Mouse (Mus musculus): ENCODE measurements around the gene Hoxb9.

Hoxb9 gene

DNA sequence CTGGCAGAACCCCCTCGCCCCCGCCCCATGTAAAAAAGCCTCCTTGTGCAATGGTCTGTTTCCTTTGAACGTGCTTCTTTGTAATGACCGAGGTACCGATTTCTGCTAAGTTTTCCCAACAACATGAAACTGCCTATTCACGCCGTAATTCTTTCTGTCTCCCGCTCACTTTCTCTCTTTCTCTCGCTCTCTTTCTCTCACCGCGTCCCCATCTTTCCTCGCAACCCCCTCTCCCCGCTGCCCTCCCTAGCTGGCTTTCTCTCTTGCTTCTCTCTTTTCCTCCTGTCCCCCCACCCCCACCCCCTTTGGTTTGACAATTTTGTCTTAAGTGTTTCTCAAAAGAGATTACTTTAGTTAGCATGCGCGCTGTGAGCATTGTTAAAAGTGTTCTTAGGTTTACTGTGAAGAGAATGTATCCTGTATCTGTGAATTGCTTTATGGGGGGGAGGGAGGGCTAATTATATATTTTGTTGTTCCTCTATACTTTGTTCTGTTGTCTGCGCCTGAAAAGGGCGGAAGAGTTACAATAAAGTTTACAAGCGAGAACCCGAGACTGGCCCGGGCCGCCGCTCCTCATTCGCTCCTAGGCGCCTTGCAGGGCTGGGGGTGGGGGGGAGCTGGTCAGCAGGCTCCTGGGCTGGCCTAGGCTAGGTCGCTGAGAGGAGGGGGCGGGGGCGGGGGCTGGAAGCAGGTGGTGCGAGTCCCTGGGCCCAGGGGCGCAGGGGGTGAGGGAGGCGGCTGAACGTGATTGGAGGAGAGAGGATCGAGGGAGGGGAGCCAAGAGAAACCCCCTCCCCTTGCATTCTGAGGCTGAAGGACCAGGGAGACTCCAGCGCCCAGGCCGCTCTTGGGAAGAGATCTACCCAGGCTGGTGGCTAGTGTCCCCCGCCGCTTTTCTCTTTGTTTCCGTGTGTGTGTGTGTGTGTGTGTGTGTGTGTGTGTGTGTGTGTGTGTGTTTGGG is 13.8 kb downstream of the Hoxb9 start:
- DNase-seq = no peak

DNA sequence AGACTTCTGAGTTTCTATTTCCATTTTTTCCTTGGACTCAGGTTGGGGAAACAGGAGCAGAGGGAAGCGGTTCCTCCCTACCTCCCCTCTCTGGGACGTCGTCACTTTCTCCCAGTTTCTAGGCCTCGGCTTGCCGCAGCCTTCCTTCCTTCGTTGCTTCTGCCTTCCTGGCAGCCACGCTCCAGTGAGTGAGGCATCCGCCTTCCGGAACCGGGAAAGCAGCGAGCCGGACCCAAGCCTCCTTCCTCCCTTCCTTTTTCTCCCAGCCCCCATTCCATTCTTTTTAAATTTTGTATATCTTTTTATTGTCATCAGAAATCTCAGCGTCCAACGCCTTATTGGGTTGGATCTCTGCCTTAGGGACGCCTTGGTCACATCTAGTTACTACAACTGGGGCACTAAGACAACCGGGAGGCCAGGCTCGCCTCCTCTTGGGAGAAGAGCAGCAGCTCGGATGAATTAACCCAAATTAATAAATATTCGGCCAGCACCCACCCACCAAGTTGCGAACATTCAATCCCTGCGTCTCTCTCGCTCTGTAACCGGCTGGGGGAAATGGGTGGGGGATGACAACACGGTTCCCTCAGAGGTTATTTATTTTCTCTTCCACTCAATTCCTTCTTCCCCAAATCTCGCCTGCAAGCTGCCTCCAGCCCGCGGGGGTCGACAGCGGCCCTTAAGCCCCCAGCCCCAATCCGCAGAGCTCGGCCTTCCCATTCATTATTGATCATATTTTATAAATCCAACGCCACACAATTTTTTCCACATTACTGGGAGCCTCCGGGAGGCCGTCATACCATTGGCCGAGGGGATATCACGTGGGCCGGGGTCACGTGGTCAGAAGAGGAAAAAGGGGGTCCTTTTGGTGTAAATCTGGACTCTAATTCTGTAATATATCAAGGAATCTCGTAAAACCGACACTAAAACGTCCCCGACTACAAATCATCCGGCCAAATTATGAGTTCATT is 14.8 kb downstream of the Hoxb9 start, which contains the start of gene Hoxb7:
Hoxb7 (plus strand) TSS at position 853 of the 968 bp plus-strand sequence.
- no peak for DNase-seq

DNA sequence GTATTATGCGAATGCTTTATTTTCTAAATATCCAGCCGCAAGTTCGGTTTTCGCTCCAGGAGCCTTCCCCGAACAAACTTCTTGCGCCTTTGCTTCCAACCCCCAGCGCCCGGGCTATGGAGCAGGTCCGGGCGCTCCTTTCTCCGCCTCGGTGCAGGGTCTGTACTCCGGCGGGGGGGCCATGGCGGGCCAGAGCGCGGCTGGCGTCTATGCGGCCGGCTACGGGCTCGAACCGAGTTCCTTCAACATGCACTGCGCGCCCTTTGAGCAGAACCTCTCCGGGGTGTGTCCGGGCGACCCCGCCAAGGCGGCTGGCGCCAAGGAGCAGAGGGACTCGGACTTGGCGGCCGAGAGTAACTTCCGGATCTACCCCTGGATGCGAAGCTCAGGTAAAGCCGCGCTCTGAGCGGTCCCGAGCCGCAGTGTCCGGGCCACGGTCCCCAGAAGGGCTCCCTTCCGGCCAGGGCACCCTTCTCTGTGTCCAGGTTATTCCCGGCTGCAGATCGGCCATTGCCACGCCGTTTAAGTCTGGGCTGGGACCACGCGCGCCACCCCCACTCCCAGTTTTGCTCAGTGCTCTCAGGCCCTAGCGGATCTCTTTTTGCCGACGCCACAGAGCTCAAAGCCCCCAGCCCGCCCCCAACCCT is 15.6 kb downstream of the Hoxb9 start:
- no peak for DNase-seq

DNA sequence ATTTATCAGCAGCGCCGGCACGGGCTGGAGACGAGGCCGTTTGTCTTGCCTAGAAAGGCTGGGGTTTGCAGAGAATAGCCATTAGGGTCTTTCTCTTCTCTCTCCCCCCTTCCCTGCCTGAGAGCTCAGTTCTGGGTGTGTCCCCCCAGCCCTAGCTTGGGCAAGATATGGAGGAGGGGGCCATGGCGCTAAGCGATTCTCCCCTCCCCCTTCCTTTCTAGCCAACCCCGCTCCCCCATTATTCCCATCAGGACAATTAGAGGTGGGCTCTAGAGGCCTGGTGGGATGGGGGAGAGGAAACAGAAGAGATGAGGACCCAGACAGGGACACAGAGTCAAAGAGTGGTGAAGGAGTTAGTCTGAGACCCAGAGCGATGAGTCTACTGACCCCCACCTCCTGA is 16.2 kb downstream of the Hoxb9 start:
- DNase-seq = no peak

GRCm38 (mm10) chr11:96288455-96289221 is 17.4 kb downstream of the Hoxb9 start:
- DNase-seq = no peak

- no peak for DNase-seq
Observed at GRCm38 (mm10) chr11:96289293-96289692, 18.0 kb downstream of the Hoxb9 start.

- DNase-seq = no peak
Observed at GRCm38 (mm10) chr11:96289837-96290236, 18.6 kb downstream of the Hoxb9 start.

- no peak for DNase-seq
Observed at GRCm38 (mm10) chr11:96290705-96291355, 19.6 kb downstream of the Hoxb9 start.

- DNase-seq = no peak
Observed at GRCm38 (mm10) chr11:96291681-96292564, 20.7 kb downstream of the Hoxb9 start, which contains the start of gene Hoxb6. Hoxb6 (plus strand) TSS chr11:96292476.

GRCm38 (mm10) chr11:96292565-96293301 is 21.5 kb downstream of the Hoxb9 start:
- no peak for DNase-seq

DNA sequence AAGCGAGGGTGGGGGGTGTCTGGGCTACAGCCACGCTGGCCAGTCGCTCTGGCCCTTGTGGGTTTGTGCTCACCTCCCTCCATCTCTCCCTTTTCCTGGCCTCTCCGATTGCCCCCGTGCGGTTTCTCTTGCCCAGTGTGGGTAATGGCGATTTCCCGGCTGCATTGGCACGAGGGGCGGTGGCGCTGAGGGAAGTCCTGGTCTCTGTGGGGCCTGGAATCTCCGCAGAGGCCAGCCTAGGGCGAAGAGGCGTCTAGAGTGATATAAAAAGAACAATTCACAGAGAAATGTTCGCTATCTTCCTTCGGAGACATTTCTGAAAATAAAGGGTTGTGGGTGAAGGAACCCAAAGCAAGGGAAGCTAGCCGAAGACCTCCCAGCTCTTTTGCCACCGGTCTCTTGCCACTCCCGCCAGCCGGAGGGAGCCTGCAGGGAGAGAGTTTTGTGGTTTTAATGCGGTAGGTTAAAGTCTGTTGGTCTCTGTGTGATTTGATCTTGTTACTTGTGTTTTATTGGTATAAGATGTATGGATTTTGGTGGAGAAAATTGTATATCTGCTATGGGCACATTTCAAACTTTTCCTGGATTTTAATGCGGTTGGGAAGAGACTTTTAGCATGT is 22.2 kb downstream of the Hoxb9 start:
- no peak for DNase-seq

DNA sequence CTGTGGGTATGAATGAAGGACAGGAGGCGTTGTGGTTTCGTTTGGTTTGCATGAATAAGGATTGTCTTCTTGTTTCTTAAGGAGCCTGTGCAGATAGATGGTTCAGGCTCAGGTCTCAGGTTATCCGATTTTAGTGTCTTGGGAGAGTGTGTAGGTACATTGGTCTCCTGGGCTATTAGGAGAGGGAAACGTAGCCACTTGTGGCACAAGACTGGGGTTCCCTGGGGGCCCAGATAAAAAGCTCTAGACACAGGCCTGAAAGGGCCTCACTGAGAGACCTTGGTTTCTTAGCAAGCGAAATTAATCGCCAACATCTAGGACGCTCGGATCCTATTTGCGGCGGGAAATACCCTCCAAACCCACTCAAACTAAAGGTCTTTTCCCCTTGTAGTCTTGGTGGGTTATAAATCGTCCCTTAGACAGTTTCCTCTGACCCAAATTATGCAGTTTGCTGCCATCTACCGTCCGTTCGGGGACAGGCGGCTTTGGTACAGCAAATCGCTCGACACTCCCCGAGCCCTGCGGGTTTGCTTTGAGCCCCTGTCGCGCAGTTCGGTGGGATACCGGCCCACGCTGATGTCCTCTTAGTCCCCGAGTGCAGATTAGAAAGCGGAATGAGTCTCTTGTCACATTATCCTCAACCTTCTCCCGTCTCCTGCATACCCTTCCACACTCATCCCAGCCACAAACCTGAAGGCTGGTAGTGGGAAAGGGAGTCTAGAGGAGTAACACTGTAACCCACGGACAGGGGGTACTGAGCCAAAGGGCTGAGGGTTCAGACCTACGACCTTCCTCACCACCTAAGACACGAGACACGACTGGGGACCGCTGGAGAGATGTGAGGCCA is 23.2 kb downstream of the Hoxb9 start:
- no peak for DNase-seq

DNA sequence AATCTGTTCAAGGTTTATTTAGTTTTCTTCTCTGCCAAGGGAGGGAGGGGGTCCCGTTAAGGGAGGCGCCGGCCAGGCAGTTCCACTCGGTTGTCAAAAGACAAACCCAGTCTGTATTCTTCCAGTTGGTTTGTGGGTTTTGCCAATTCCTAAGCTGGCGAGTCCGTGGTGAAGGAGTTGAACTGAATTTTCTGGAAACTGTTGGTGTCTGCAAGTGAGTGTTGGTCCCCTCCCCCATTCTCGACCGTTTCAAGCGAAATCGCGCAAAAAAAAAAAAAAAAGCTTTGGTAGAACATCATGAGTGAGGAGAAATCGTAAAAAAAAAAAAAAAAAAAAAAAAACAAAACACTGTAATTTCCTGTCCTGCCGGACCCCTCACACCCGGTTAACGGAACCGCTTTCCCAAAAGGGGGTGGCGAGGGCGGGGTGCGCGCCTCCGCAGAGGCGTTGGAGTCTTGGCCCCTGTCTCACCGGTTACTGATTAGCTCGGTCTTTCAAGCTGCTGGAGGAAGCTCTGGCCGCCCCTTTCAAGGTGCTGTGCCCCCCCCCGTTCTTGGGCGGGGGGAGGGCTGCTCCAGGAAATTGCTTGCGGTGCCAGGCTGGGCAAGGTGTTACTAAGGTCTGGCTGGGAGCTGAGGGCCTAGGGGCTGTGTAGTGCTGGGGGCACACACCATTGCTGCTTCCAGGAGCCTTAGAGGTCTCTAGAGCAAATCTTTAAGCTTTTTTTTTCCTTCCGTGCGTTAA is 24.0 kb downstream of the Hoxb9 start:
- no peak for DNase-seq

DNA sequence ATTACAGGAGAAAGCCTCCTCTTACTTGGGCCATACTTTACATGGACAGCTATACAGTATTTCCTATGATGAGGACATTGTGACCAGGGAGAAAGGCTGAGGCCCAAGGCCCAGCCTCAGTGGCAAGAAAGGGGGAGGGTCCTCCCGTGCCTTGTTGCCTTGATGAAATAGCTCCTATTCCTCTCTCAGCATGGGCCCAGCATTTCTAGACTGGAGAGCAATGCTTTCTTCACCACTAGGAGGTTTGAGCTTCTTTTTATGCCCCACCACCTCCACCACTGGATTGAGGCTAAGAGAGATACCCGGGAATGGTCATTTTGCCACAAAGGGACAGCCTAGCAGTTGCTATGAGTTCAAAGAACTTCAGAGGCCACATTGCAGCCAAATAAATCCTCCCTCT is 25.7 kb downstream of the Hoxb9 start:
- DNase-seq = no peak

GRCm38 (mm10) chr11:96297428-96297827 is 26.2 kb downstream of the Hoxb9 start:
- no peak for DNase-seq

DNA sequence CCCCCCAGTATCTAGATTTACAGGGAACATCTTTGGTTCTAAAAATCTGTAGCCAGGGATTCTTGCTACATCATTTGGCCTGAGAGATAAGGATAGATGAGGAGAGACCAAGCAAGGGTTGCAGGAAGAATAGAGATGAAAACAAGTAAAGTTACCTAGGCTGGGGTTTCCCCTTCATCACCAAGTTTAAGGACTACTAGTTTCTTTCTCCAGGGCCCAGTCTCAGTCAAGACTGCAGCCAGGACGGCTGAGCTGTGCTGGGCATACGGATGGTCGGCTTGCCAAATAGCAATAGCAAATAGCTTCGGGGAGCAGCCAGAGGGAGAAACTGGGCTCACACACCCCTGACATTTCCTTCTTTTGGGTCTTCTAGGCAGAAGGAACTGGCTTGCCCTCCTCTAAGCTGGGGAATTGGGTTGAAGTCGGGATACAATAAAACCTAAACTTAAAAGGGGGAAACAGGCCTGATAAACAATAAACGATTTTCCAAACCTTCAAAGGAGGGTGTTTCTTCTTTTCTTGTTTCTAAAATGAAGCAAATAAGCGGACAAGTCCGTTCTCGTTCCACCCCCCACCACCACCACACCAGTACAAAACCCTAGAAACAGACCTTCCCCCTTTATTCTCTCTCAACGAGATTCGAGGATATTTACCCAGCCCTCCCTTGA is 26.8 kb downstream of the Hoxb9 start:
- DNase-seq = no peak
